ENCODE assay signal across 7 mouse cellular contexts in genomic region chr5:21785053-21785452, GRCm38 (mm10). TPM values are rescaled to one million over a fixed set of nuclear protein-coding genes. Genes with fewer than 3 reads are reported as not detected.
A peak's percentile ranks its signal among the peaks of the same experiment; 100 is the strongest.
DNase-seq lines count a peak whose midpoint lies in the region; ATAC-seq lines count a peak whose summit lies in the region.

TSS of gene Dnajc2 (minus strand) at chr5:21785251.
TSS of gene Psmc2 (plus strand) at chr5:21785283.

- H3K4me1 ChIP-seq in intestine, embryonic 16.5 days (ENCODE audit: control insufficient read depth, insufficient read depth, low read length), result no peaks in the 10 kb centered on the region; the same call in 1 of the 2 replicates
- peaks cover 11% of the 10 kb centered on the region; the same call in 1 of the 2 replicates for H3K4me1 ChIP-seq in midbrain, embryonic 11.5 days (ENCODE audit: control insufficient read depth, insufficient read depth, low read length)

- peak within 1 kb of the TSS; percentile 66 for H3K27ac ChIP-seq in intestine, embryonic 16.5 days (ENCODE audit: low read length)
- peak within 1 kb of the TSS; percentile 54 for H3K27ac ChIP-seq in midbrain, embryonic 11.5 days (ENCODE audit: low read depth, low read length)

- intact Hi-C loops in left cerebral cortex, postnatal 36 days (cut with DNase I), result loop anchor here (2.0 to 5.0 kb wide), 2 partner anchors 48 to 722 kb away; partner anchors contain the start of gene Pmpcb

- no peaks in the 10 kb centered on the region for H3K27me3 ChIP-seq in intestine, embryonic 16.5 days (replicated peaks; ENCODE audit: control insufficient read depth, insufficient read depth, low read length)
- H3K27me3 ChIP-seq in midbrain, embryonic 11.5 days (ENCODE audit: control insufficient read depth, insufficient read depth, low read length), result no peaks in the 10 kb centered on the region

- peak; percentile 82 for DNase-seq in adrenal gland, adult 8-10 months
- peak; percentile 89 for DNase-seq in embryo, embryonic 9.5 days (ENCODE audit: extremely low spot score)
- peak; percentile 83 to 88 for DNase-seq in gastrocnemius, postnatal 4 days (ENCODE audit: low spot score in 2 of 2)
- DNase-seq in left cerebral cortex, postnatal 36 days (ENCODE audit: low spot score in 2 of 2), result peak; percentile 90 to 91
- peak; percentile 98 for DNase-seq in midbrain, embryonic 11.5 days (ENCODE audit: low spot score, missing footprints)
- DNase-seq in skeletal muscle tissue, adult 2 months (ENCODE audit: low read depth, low spot score), result peak; percentile 80

- H3K9ac ChIP-seq in intestine, embryonic 16.5 days (ENCODE audit: low read depth, low read length), result peak within 1 kb of the TSS; percentile 89
- peak within 1 kb of the TSS; percentile 67 for H3K9ac ChIP-seq in midbrain, embryonic 11.5 days (ENCODE audit: low read length)

- ATAC-seq in intestine, embryonic 16.5 days, result peak; percentile 93
- peak; percentile 96 for ATAC-seq in midbrain, embryonic 11.5 days (ENCODE audit: low FRiP score)

- no peaks in the 10 kb centered on the region for H3K9me3 ChIP-seq in intestine, embryonic 16.5 days (ENCODE audit: control insufficient read depth, low read length)
- H3K9me3 ChIP-seq in midbrain, embryonic 11.5 days (ENCODE audit: control insufficient read depth, low read length), result no peaks in the 10 kb centered on the region

- H3K4me3 ChIP-seq in intestine, embryonic 16.5 days (ENCODE audit: low read length), result peak within 1 kb of the TSS; percentile 96
- peak within 1 kb of the TSS; percentile 93 for H3K4me3 ChIP-seq in midbrain, embryonic 11.5 days (ENCODE audit: low read depth, low read length)

- H3K36me3 ChIP-seq in intestine, embryonic 16.5 days (ENCODE audit: control insufficient read depth, insufficient read depth, low read length), result peaks cover 3% of the 10 kb centered on the region; the same call in 1 of the 2 replicates
- H3K36me3 ChIP-seq in midbrain, embryonic 11.5 days (ENCODE audit: control insufficient read depth, insufficient read depth, low read length), result peaks cover 14% of the 10 kb centered on the region

- WGBS in intestine, embryonic 16.5 days, result under 1% methylated on average over 37 of the region's 37 CpGs
- WGBS in midbrain, embryonic 11.5 days, result 0% methylated on average over 37 of the region's 37 CpGs

- peak within 1 kb of the TSS; percentile 69 for H3K4me2 ChIP-seq in intestine, embryonic 16.5 days (ENCODE audit: low read depth, low read length)
- H3K4me2 ChIP-seq in midbrain, embryonic 11.5 days, result peak within 1 kb of the TSS; percentile 91

RNA-seq across cellular contexts. Expression of gene Dnajc2, which starts in this region (rescaled TPM):
- 10 to 100 TPM; 25.4 to 31.8 (median 30.2) TPM for total RNA-seq in adrenal gland, adult 8-10 months (2022)
- total RNA-seq in gastrocnemius, postnatal 4 days (2021), result 10 to 100 TPM; 23.5 to 24.3 TPM
- 55.0 and 63.2 TPM in 2 replicates for polyA plus RNA-seq in intestine, embryonic 16.5 days (2015; fragmentation: Nextera tagmentation; extraction: Ambion mirVana)
- total RNA-seq in left cerebral cortex, postnatal 36 days (2021), result 10 to 100 TPM; 29.6 to 31.8 TPM
- polyA plus RNA-seq in midbrain, embryonic 11.5 days (2014; fragmentation: Nextera tagmentation; extraction: Ambion mirVana), result 103 and 109 TPM in 2 replicates

RNA-seq across cellular contexts. Expression of gene Psmc2, which starts in this region (rescaled TPM):
- 100 to 1,000 TPM; 127 to 153 (median 141) TPM for total RNA-seq in adrenal gland, adult 8-10 months (2022)
- total RNA-seq in gastrocnemius, postnatal 4 days (2021), result 100 to 1,000 TPM; 117 to 134 TPM
- 156 and 170 TPM in 2 replicates for polyA plus RNA-seq in intestine, embryonic 16.5 days (2015; fragmentation: Nextera tagmentation; extraction: Ambion mirVana)
- total RNA-seq in left cerebral cortex, postnatal 36 days (2021), result 100 to 1,000 TPM; 108 to 111 TPM
- polyA plus RNA-seq in midbrain, embryonic 11.5 days (2014; fragmentation: Nextera tagmentation; extraction: Ambion mirVana), result 253 and 272 TPM in 2 replicates

Comparison
In these comparisons a context has a peak if more than half of its experiments do, and no peak if none do; other contexts are left out.
1. Peak in every context shown above with its lines: DNase-seq, ATAC-seq, H3K4me3 ChIP-seq and H3K27ac ChIP-seq.